Mouse (Mus musculus): ENCODE data around the gene Prim2. TPM values are rescaled to one million over a fixed set of nuclear protein-coding genes. Genes with fewer than 3 reads are reported as not detected.

Gene Prim2
- polyA plus RNA-seq, 1 experiment from 2014 or later, result 26.1 TPM

DNA sequence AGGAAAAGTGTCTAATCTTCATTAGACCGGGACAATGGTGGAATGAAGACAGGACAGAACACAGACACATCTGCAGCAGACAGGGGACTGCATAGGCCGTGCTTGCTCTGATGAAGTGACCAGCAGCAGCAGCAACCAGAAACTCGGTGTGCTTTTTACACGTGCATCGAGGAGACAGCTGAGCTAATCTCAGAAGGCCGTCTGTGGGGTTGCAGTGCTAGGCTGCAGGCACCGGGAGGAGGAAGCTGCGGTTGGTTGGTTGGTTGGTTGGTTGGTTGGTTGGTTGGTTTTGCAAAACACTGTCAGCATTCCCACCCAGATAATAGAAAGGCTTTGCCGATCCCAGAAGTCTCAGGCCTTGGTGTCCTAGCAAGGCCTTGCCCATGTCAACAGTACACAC is 216.3 kb downstream of the Prim2 start:
- H3K27ac ChIP-seq, result no peak overlapping the region
- H3K27me3 ChIP-seq, result no peaks in the 10 kb centered on the region
- no peak overlapping the region for H3K4me2 ChIP-seq
- ATAC-seq (ENCODE audit: low FRiP score), result no peak
- no peak overlapping the region for H3K9ac ChIP-seq
- no peaks in the 10 kb centered on the region for H3K36me3 ChIP-seq
- 89% methylated on average over 9 of the region's 9 CpGs for WGBS
- no peak overlapping the region for H3K4me3 ChIP-seq
- no peaks in the 10 kb centered on the region for H3K9me3 ChIP-seq
- H3K4me1 ChIP-seq (replicated peaks), result no peaks in the 10 kb centered on the region

DNA sequence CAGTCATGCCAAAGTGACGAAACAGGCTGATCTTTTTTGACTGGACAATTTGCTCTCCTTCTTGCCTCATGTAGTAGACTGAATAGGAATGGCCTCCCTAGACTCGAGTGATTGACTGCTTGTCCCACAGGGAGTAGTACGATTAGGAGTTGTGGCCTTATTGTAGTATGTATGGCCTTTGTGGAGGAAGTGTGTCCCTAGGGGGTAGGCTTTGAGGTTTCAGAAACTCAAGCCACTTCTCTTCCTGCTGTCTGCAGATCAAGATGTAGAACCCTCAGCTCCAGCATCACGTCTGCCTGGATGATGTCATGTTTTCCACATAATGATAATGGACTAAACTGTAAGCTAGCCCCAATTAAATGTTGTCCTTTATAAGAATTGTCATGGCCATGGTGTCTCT is 222.4 kb downstream of the Prim2 start:
- H3K9ac ChIP-seq, result no peak overlapping the region
- H3K4me1 ChIP-seq (replicated peaks), result no peaks in the 10 kb centered on the region
- no peak overlapping the region for H3K4me2 ChIP-seq
- no peak for ATAC-seq (ENCODE audit: low FRiP score)
- H3K27ac ChIP-seq, result no peak overlapping the region
- H3K36me3 ChIP-seq, result no peaks in the 10 kb centered on the region
- H3K9me3 ChIP-seq, result no peaks in the 10 kb centered on the region
- no peak overlapping the region for H3K4me3 ChIP-seq
- H3K27me3 ChIP-seq, result no peaks in the 10 kb centered on the region
- 69% methylated on average over 4 of the region's 4 CpGs for WGBS

DNA sequence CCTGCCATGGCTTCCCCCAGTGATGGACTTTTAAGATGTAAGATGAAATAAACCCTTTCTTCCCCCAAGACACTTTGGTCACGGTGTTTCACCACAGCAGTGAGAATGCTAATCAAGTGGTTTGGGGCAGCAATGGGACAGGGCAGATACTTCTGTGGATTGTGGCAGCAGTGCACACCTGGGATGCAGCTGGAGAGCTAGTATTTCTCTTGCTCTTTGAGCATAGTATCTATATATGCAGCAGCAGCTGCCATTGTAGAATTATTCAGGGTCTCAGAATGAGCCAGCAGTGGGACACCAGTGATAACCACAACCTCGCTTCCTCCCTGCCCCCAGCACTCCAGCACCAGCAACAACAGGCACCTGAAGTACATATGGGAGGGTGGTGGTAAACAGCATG is 233.4 kb downstream of the Prim2 start:
- no peak overlapping the region for H3K9ac ChIP-seq
- H3K4me1 ChIP-seq (replicated peaks), result no peaks in the 10 kb centered on the region
- H3K27me3 ChIP-seq, result no peaks in the 10 kb centered on the region
- no peaks in the 10 kb centered on the region for H3K36me3 ChIP-seq
- H3K4me3 ChIP-seq, result no peak overlapping the region
- WGBS, result 89% methylated on average over 2 of the region's 2 CpGs
- H3K27ac ChIP-seq, result no peak overlapping the region
- ATAC-seq (ENCODE audit: low FRiP score), result no peak
- no peaks in the 10 kb centered on the region for H3K9me3 ChIP-seq
- H3K4me2 ChIP-seq, result no peak overlapping the region

Other genes with a start within 250 kb of the Prim2 start
- 25.9 and 28.3 TPM in 2 replicates for gene Rab23, start 50.1 kb upstream of the Prim2 start, polyA plus RNA-seq (2015; fragmentation: Nextera tagmentation; extraction: Ambion mirVana)
- 17.8 and 17.9 TPM in 2 replicates for gene Bag2, start 88.0 kb upstream of the Prim2 start, polyA plus RNA-seq (2015; fragmentation: Nextera tagmentation; extraction: Ambion mirVana)
- 44.3 and 46.7 TPM in 2 replicates for gene Zfp451, start 144.8 kb upstream of the Prim2 start, polyA plus RNA-seq (2015; fragmentation: Nextera tagmentation; extraction: Ambion mirVana)
- gene Bend6, start 238.0 kb upstream of the Prim2 start, polyA plus RNA-seq (2015; fragmentation: Nextera tagmentation; extraction: Ambion mirVana), result 20.5 and 22.9 TPM in 2 replicates
- 37.3 and 37.7 TPM in 2 replicates for gene Dst, start 238.4 kb upstream of the Prim2 start, polyA plus RNA-seq (2015; fragmentation: Nextera tagmentation; extraction: Ambion mirVana)